Mouse (Mus musculus): Measurements from ENCODE around the gene Zfp189. TPM values are rescaled to one million over a fixed set of nuclear protein-coding genes. Genes with fewer than 3 reads are reported as not detected.

The Zfp189 gene
- polyA plus RNA-seq, 1 experiment: 1.1 TPM

- H3K79me3 ChIP-seq (ENCODE audit: low read depth): no peaks in the 10 kb centered on the region
- no peak overlapping the region for H3K4me3 ChIP-seq (ENCODE audit: insufficient read depth, poor library complexity, severe bottlenecking)
- no peaks in the 10 kb centered on the region for H3K27me3 ChIP-seq (ENCODE audit: control insufficient read depth, insufficient read depth, insufficient read length)
- H3K79me2 ChIP-seq (ENCODE audit: control insufficient read depth, insufficient read depth): no peaks in the 10 kb centered on the region
- H3ac ChIP-seq (ENCODE audit: control insufficient read depth, insufficient read length, low read depth): no peak overlapping the region
- TF ChIP-seq CTCF (IDR thresholded peaks at IDR 0.05; ENCODE audit: control insufficient read depth, insufficient read depth, insufficient read length) (no peak), USF1 (IDR thresholded peaks at IDR 0.05; ENCODE audit: low read depth) (no peak), MAX (IDR thresholded peaks at IDR 0.05) (no peak), MYOG (IDR thresholded peaks at IDR 0.05; ENCODE audit: control insufficient read depth, extremely low read depth, insufficient read length) (no peak), MYOD1 (IDR thresholded peaks at IDR 0.05; ENCODE audit: control insufficient read depth, insufficient read length, low read depth) (no peak), CEBPB (IDR thresholded peaks at IDR 0.05; ENCODE audit: low read depth) (no peak), FOSL1 (IDR thresholded peaks at IDR 0.05; ENCODE audit: insufficient read depth, low read length, poor library complexity, severe bottlenecking) (no peak)
- no peaks in the 10 kb centered on the region for H3K36me3 ChIP-seq (ENCODE audit: control insufficient read depth, insufficient read depth)
Measured at GRCm38 (mm10) chr4:49546026-49546425, 25.1 kb downstream of the Zfp189 start.

- no peaks in the 10 kb centered on the region for H3K36me3 ChIP-seq (ENCODE audit: control insufficient read depth, insufficient read depth)
- no peaks in the 10 kb centered on the region for H3K79me3 ChIP-seq (ENCODE audit: low read depth)
- H3K79me2 ChIP-seq (ENCODE audit: control insufficient read depth, insufficient read depth): no peaks in the 10 kb centered on the region
- no peaks in the 10 kb centered on the region for H3K27me3 ChIP-seq (ENCODE audit: control insufficient read depth, insufficient read depth, insufficient read length)
- H3ac ChIP-seq (ENCODE audit: control insufficient read depth, insufficient read length, low read depth): no peak overlapping the region
- no peak overlapping the region for H3K4me3 ChIP-seq (ENCODE audit: insufficient read depth, poor library complexity, severe bottlenecking)
- TF ChIP-seq MYOD1 (IDR thresholded peaks at IDR 0.05; ENCODE audit: control insufficient read depth, insufficient read length, low read depth) (no peak), CTCF (IDR thresholded peaks at IDR 0.05; ENCODE audit: control insufficient read depth, insufficient read depth, insufficient read length) (no peak), USF1 (IDR thresholded peaks at IDR 0.05; ENCODE audit: low read depth) (no peak), CEBPB (IDR thresholded peaks at IDR 0.05; ENCODE audit: low read depth) (no peak), MYOG (IDR thresholded peaks at IDR 0.05; ENCODE audit: control insufficient read depth, extremely low read depth, insufficient read length) (no peak), FOSL1 (IDR thresholded peaks at IDR 0.05; ENCODE audit: insufficient read depth, low read length, poor library complexity, severe bottlenecking) (no peak), MAX (IDR thresholded peaks at IDR 0.05) (no peak)
Measured at GRCm38 (mm10) chr4:49546873-49547543, 26.0 kb downstream of the Zfp189 start.

GRCm38 (mm10) chr4:49547544-49548219 is 26.7 kb downstream of the Zfp189 start:
- Histone ChIP-seq H3K79me2 (ENCODE audit: control insufficient read depth, insufficient read depth) (no peaks in the 10 kb centered on the region), H3ac (ENCODE audit: control insufficient read depth, insufficient read length, low read depth) (no peak overlapping the region), H3K4me3 (ENCODE audit: insufficient read depth, poor library complexity, severe bottlenecking) (no peak overlapping the region), H3K27me3 (ENCODE audit: control insufficient read depth, insufficient read depth, insufficient read length) (no peaks in the 10 kb centered on the region), H3K79me3 (ENCODE audit: low read depth) (no peaks in the 10 kb centered on the region), H3K36me3 (ENCODE audit: control insufficient read depth, insufficient read depth) (no peaks in the 10 kb centered on the region)
- TF ChIP-seq CEBPB (IDR thresholded peaks at IDR 0.05; ENCODE audit: low read depth) (no peak), CTCF (IDR thresholded peaks at IDR 0.05; ENCODE audit: control insufficient read depth, insufficient read depth, insufficient read length) (no peak), MYOD1 (IDR thresholded peaks at IDR 0.05; ENCODE audit: control insufficient read depth, insufficient read length, low read depth) (no peak), MAX (IDR thresholded peaks at IDR 0.05) (no peak), MYOG (IDR thresholded peaks at IDR 0.05; ENCODE audit: control insufficient read depth, extremely low read depth, insufficient read length) (no peak), FOSL1 (IDR thresholded peaks at IDR 0.05; ENCODE audit: insufficient read depth, low read length, poor library complexity, severe bottlenecking) (no peak), USF1 (IDR thresholded peaks at IDR 0.05; ENCODE audit: low read depth) (no peak)

- H3K36me3 ChIP-seq (ENCODE audit: control insufficient read depth, insufficient read depth): no peaks in the 10 kb centered on the region
- no peaks in the 10 kb centered on the region for H3K27me3 ChIP-seq (ENCODE audit: control insufficient read depth, insufficient read depth, insufficient read length)
- no peak within 1 kb of the TSS for H3K4me3 ChIP-seq (ENCODE audit: insufficient read depth, poor library complexity, severe bottlenecking)
- H3K79me3 ChIP-seq (ENCODE audit: low read depth): no peaks in the 10 kb centered on the region
- H3ac ChIP-seq (ENCODE audit: control insufficient read depth, insufficient read length, low read depth): no peak within 1 kb of the TSS
- no peaks in the 10 kb centered on the region for H3K79me2 ChIP-seq (ENCODE audit: control insufficient read depth, insufficient read depth)
- TF ChIP-seq CEBPB (IDR thresholded peaks at IDR 0.05; ENCODE audit: low read depth) (no peak), FOSL1 (IDR thresholded peaks at IDR 0.05; ENCODE audit: insufficient read depth, low read length, poor library complexity, severe bottlenecking) (no peak), MAX (IDR thresholded peaks at IDR 0.05) (no peak), CTCF (IDR thresholded peaks at IDR 0.05; ENCODE audit: control insufficient read depth, insufficient read depth, insufficient read length) (no peak), MYOD1 (IDR thresholded peaks at IDR 0.05; ENCODE audit: control insufficient read depth, insufficient read length, low read depth) (no peak), USF1 (IDR thresholded peaks at IDR 0.05; ENCODE audit: low read depth) (no peak), MYOG (IDR thresholded peaks at IDR 0.05; ENCODE audit: control insufficient read depth, extremely low read depth, insufficient read length) (no peak)
Measured at GRCm38 (mm10) chr4:49549383-49549782, 28.4 kb downstream of the Zfp189 start, which contains the start of gene Aldob. Aldob (minus strand) TSS chr4:49549546.

- Histone ChIP-seq H3K79me3 (ENCODE audit: low read depth) (no peaks in the 10 kb centered on the region), H3K79me2 (ENCODE audit: control insufficient read depth, insufficient read depth) (no peaks in the 10 kb centered on the region), H3K36me3 (ENCODE audit: control insufficient read depth, insufficient read depth) (no peaks in the 10 kb centered on the region), H3K27me3 (ENCODE audit: control insufficient read depth, insufficient read depth, insufficient read length) (no peaks in the 10 kb centered on the region), H3ac (ENCODE audit: control insufficient read depth, insufficient read length, low read depth) (no peak overlapping the region), H3K4me3 (ENCODE audit: insufficient read depth, poor library complexity, severe bottlenecking) (no peak overlapping the region)
- TF ChIP-seq USF1 (IDR thresholded peaks at IDR 0.05; ENCODE audit: low read depth) (no peak), CTCF (IDR thresholded peaks at IDR 0.05; ENCODE audit: control insufficient read depth, insufficient read depth, insufficient read length) (no peak), MAX (IDR thresholded peaks at IDR 0.05) (no peak), CEBPB (IDR thresholded peaks at IDR 0.05; ENCODE audit: low read depth) (no peak), MYOG (IDR thresholded peaks at IDR 0.05; ENCODE audit: control insufficient read depth, extremely low read depth, insufficient read length) (no peak), FOSL1 (IDR thresholded peaks at IDR 0.05; ENCODE audit: insufficient read depth, low read length, poor library complexity, severe bottlenecking) (no peak), MYOD1 (IDR thresholded peaks at IDR 0.05; ENCODE audit: control insufficient read depth, insufficient read length, low read depth) (no peak)
Measured at GRCm38 (mm10) chr4:49553380-49553779, 32.4 kb downstream of the Zfp189 start.
